Mouse (Mus musculus) forebrain, embryonic 14.5 days (tissue): ENCODE data around the gene Mavs. TPM values are rescaled to one million over a fixed set of nuclear protein-coding genes. Genes with fewer than 3 reads are reported as not detected.
"Not testable (repeated sequence)": the region's sequence is repeated elsewhere in the genome, so short reads cannot be mapped to it uniquely, and the experiment has no call there.

Source experiments
- ATAC-seq: fragments of 200-750 bp; cut with Nextera tagmentation; 2 replicates; pipeline ENCODE4 v1.8.0; 2017; ENCODE audit warnings: mild to moderate bottlenecking, moderate library complexity
- DNase-seq: peaks from one replicate; pipeline ENCODE4 v3.0.0-alpha.2; 2015; ENCODE audit warnings: low spot score
- H3K27ac ChIP-seq: fragments of 300-500 bp; sonication (generic); 2 replicates; pipeline ENCODE4 v1.5.1; 2014; ENCODE audit warnings: low read depth, mild to moderate bottlenecking, control low read depth, low read length, moderate library complexity
- H3K27me3 ChIP-seq: fragments of 300-500 bp; sonication (generic); replicated peaks from 2 replicates; pipeline ENCODE4 v1.6.1; 2014; ENCODE audit warnings: low read length, control low read depth, mixed read lengths; ENCODE audit not compliant: control insufficient read depth, insufficient read depth
- H3K36me3 ChIP-seq: fragments of 300-500 bp; sonication (generic); 2 replicates; pipeline ENCODE4 v1.6.1; 2014; ENCODE audit warnings: low read length, control low read depth; ENCODE audit not compliant: control insufficient read depth, insufficient read depth
- H3K4me1 ChIP-seq: fragments of 300-500 bp; sonication (generic); 2 replicates; pipeline ENCODE4 v1.6.1; 2014; ENCODE audit warnings: antibody characterized with exemption, low read length, control low read depth; ENCODE audit not compliant: control insufficient read depth, insufficient read depth
- H3K4me2 ChIP-seq: fragments of 300-500 bp; sonication (generic); 2 replicates; pipeline ENCODE4 v1.6.1; 2014; ENCODE audit warnings: mild to moderate bottlenecking, control low read depth, low read length
- H3K4me3 ChIP-seq: fragments of 300-500 bp; sonication (generic); 2 replicates; pipeline ENCODE4 v1.5.1; 2014; ENCODE audit warnings: low read depth, low read length, control low read depth
- H3K9ac ChIP-seq: fragments of 300-500 bp; sonication (generic); 2 replicates; pipeline ENCODE4 v1.6.1; 2014; ENCODE audit warnings: mild to moderate bottlenecking, low read length, control low read depth, moderate library complexity
- H3K9me3 ChIP-seq: fragments of 300-500 bp; sonication (generic); replicated peaks from 2 replicates; pipeline ENCODE4 v1.6.1; 2016; ENCODE audit warnings: low read length, control low read depth, mixed read lengths; ENCODE audit not compliant: control insufficient read depth
- WGBS: fragments of 180-500 bp; shearing (Covaris S2); extraction: QIAGEN DNeasy Blood & Tissue Kit; methylation state at CpG from one replicate; pipeline ENCODE4 v1.1.7; 2014; 5-methylcytosine and 5-hydroxymethylcytosine counted together
- polyA plus RNA-seq: library from polyadenylated mRNA; unstranded; fragments of >200 nt; fragmentation: Nextera tagmentation; extraction: Ambion mirVana; gene quantifications from 2 replicates; pipeline ENCODE4 v1.2.1, GENCODE M21; 2014

The Mavs gene
- polyA plus RNA-seq, 1 experiment from 2014 or later, result 6.6 TPM

DNA sequence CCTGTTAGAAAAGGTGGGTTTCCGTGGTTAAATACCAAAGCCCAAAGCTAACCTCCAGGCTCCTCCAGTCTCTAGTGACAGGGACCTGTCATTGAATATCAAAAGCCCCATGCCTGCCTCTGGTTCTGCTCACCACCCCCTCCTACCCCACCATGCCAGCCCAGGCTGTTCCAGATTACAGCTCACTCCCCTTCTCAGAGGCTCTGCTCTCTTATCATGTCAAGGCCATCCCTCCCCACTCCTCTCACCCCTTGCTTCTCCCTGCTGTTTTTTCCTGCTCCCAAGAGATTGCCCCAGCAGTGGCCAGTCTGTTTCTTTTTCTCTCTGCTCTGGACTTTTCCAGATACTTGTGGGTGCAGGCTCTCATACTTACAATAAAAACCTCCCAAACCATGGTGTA, 10.3 kb upstream of the Mavs start:
- H3K4me1 ChIP-seq, result no peaks in the 10 kb centered on the region
- no peak overlapping the region for H3K9ac ChIP-seq
- ATAC-seq (no peak), DNase-seq (no peak)
- H3K4me3 ChIP-seq, result no peak overlapping the region
- H3K36me3 ChIP-seq, result no peaks in the 10 kb centered on the region
- 77% methylated on average over 1 of the region's 1 CpGs for WGBS
- no peak overlapping the region for H3K27ac ChIP-seq
- H3K27me3 ChIP-seq, result no peaks in the 10 kb centered on the region
- no peaks in the 10 kb centered on the region for H3K9me3 ChIP-seq
- H3K4me2 ChIP-seq, result no peak overlapping the region

DNA sequence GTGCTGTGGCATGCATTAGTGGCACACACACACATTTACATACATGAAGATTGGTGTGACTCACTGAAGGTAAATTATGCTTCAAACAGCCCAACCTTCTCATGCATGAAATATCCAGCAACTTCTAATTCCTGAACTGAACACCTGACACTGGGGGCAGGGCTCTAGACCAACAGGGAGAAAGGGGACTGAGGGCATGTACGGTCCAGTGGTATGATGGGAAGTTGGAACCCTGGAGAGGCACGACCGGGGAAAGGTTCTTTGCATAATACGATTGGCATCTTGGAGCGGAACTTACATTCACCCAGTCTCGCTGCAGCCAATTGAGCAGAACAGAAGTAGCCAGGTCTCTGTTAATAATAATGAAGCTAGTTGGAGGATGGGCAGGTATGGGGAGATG, 8.7 kb upstream of the Mavs start:
- H3K4me1 ChIP-seq, result no peaks in the 10 kb centered on the region
- ATAC-seq, result no peak
- no peak overlapping the region for H3K4me3 ChIP-seq
- H3K27ac ChIP-seq, result no peak overlapping the region
- no peak overlapping the region for H3K4me2 ChIP-seq
- DNase-seq, result no peak
- H3K36me3 ChIP-seq, result no peaks in the 10 kb centered on the region
- WGBS, result 77% methylated on average over 6 of the region's 6 CpGs
- no peaks in the 10 kb centered on the region for H3K9me3 ChIP-seq
- no peaks in the 10 kb centered on the region for H3K27me3 ChIP-seq
- no peak overlapping the region for H3K9ac ChIP-seq

DNA sequence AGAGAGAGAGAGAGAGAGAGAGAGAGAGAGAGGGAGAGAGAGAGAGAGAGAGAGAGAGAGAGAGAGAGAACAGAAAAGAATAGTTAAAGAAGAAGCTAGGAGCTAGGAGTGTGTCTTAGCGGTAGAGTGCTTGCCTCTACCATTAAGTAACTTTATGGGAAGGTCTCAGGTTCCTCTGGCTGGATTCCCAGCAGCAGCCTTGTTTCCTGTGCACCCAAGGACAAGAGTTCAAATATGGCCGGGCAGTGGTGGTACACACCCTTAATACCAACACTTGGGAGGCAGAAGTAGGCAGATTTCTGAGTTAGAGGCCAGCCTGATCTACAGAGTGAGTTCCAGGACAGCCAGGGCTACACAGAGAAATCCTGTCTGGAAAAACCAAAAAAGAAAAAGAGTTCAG, 7.2 kb upstream of the Mavs start:
- not testable (repeated sequence) for H3K9ac ChIP-seq, H3K27ac ChIP-seq, H3K27me3 ChIP-seq, H3K36me3 ChIP-seq, H3K4me1 ChIP-seq, ATAC-seq, H3K4me2 ChIP-seq, H3K9me3 ChIP-seq, DNase-seq, H3K4me3 ChIP-seq
- WGBS, result 80% methylated on average over 2 of the region's 2 CpGs

DNA sequence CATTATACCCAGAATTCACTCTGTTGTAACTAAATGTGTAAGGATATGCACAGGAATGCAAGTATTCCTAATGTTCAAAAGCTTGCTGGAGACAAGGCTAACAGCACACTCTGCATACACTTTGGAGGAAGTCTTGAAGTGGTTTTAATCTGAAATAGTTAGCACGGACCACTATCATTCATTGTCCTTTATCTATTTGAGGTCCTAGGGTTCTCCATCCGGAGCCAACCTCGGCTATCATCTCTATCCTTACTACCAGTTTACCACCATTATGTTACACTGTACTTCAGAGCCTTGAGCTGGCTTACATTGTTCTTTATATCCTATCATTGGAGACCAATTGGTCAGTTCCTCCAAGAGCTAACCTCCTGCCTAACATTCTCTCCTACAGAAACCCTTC, 6.6 kb upstream of the Mavs start:
- Histone ChIP-seq H3K27ac (no peak overlapping the region), H3K4me3 (no peak overlapping the region), H3K4me1 (no peaks in the 10 kb centered on the region), H3K27me3 (no peaks in the 10 kb centered on the region), H3K36me3 (no peaks in the 10 kb centered on the region), H3K4me2 (no peak overlapping the region), H3K9me3 (no peaks in the 10 kb centered on the region), H3K9ac (no peak overlapping the region)
- DNase-seq, result no peak
- WGBS, result 90% methylated on average over 3 of the region's 3 CpGs
- no peak for ATAC-seq

DNA sequence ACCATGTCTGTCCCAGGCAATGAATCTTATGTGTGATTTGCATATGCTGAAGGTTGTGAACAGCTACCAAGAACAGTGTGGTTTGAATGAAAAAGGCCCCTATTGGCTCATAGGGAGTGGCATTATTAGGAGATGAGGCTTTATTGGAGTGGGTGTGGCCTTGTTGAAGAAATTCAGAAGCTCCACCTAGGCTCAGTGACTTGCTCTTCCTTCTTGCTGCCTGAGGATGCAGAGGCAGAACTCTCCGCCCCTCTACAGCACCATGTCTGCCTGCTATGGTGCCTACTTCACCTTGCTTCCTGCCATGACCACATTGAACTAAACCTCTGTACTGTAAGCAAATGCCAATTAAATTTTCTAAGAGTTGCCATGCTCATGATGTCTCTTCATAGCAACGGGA, 1.3 kb upstream of the Mavs start:
- no peak overlapping the region for H3K9ac ChIP-seq
- no peak overlapping the region for H3K4me3 ChIP-seq
- H3K4me1 ChIP-seq, result peaks cover 7% of the 10 kb centered on the region; the same call in 1 of the 2 replicates
- ATAC-seq (no peak), DNase-seq (no peak)
- H3K27me3 ChIP-seq, result no peaks in the 10 kb centered on the region
- no peaks in the 10 kb centered on the region for H3K9me3 ChIP-seq
- WGBS, result 86% methylated on average over 2 of the region's 2 CpGs
- H3K27ac ChIP-seq, result no peak overlapping the region
- H3K36me3 ChIP-seq, result no peaks in the 10 kb centered on the region
- H3K4me2 ChIP-seq, result no peak overlapping the region

DNA sequence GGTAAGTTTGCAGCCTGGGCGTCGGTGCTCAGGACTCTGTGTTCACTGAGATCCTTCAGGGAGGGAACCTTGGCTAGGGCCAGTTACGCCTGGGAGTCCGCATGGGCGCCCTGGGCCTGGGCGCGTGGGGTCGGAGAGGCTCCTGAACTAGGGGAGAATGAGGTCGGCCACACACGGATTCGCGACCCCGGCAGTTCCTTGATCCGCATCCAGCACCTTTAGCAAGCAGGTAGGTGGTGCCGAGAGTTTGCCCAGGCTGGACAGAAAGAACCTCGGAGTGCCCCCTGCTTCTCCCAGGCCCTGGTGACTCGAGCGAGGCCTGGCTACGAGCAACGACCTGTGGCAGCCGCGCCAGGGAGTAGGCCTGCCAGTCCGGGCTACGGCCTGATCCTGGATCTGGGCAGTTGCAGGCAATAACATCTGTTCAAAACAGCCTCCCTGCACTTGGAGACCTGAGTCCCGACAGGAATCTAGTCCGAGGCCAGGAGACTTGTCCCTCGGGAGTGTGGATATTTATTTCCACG, 326 bp downstream of the Mavs start:
- ATAC-seq (peak; percentile 24), DNase-seq (no peak)
- WGBS, result 14% methylated on average over 28 of the region's 28 CpGs
- Histone ChIP-seq H3K9ac (peak overlapping the region; percentile 63), H3K4me1 (peaks cover 7% of the 10 kb centered on the region; the same call in 1 of the 2 replicates), H3K27ac (no peak overlapping the region), H3K4me2 (peak overlapping the region; percentile 86), H3K27me3 (no peaks in the 10 kb centered on the region), H3K9me3 (no peaks in the 10 kb centered on the region), H3K4me3 (peak overlapping the region; percentile 45), H3K36me3 (no peaks in the 10 kb centered on the region)

DNA sequence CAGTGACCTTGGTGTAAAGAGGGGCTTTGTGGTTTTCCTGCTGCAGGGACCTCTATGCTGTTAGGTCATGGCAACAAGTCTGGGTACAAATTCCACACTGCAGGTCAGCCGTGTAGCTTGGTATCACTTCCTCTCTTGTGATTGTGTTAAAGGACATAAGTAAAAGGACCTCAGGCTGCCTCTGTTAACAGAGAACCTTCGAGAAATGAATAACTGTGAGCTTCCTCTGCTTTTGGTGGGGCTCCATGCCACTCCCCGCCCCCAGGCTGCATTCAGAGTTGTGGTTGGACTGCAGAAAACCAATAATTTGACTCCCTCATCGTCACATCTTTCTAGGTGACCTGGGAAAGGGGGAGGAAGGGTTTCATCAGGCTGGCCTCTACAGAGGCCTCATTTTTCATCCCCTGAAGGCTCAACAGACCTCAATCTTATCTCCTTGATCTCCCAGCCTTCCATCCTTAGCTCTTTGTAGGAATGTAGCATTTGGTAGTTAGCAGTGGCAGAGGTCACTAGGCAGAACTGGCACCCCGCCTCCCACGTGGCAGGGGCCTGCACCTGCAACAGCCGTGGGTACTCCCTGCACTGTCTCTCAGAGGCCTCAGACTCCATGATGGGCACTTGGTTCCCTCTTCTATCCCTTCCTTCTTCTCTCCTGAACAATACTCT, 1.2 kb downstream of the Mavs start:
- Histone ChIP-seq H3K4me2 (peak overlapping the region; percentile 86), H3K9me3 (no peaks in the 10 kb centered on the region), H3K4me1 (peaks cover 7% of the 10 kb centered on the region; the same call in 1 of the 2 replicates), H3K36me3 (no peaks in the 10 kb centered on the region), H3K9ac (peak overlapping the region; percentile 63; the same call in 1 of the 2 replicates), H3K4me3 (0 out of 2 replicates have a peak overlapping the region, but pooled peaks have one; percentile 45), H3K27ac (no peak overlapping the region), H3K27me3 (no peaks in the 10 kb centered on the region)
- DNase-seq, result no peak
- no peak for ATAC-seq
- WGBS, result 83% methylated on average over 7 of the region's 7 CpGs

DNA sequence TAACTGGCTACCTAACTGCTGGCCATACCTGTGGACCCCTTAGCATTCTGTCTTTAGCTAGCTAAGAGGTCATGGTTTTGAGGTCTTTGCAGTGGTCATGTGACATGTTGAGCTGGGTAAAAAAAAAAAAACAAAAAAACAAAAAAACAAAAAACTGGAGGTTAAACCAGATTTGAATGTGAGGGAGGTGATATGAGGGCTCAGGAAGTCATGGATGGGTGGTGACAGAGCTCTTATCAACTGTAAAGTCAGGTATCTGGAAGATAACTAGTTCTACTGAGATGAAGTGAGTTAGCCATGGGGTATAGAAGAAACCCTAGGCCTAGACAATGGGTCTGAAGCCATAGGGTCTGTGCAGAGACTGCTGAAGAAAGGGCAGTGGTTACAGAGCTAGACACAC, 8.3 kb downstream of the Mavs start:
- ATAC-seq, result no peak
- H3K9ac ChIP-seq, result no peak overlapping the region
- no peak overlapping the region for H3K4me2 ChIP-seq
- H3K4me3 ChIP-seq, result no peak overlapping the region
- no peaks in the 10 kb centered on the region for H3K4me1 ChIP-seq
- H3K36me3 ChIP-seq, result peaks cover 37% of the 10 kb centered on the region
- H3K27ac ChIP-seq, result no peak overlapping the region
- H3K27me3 ChIP-seq, result no peaks in the 10 kb centered on the region
- no peak for DNase-seq
- H3K9me3 ChIP-seq, result no peaks in the 10 kb centered on the region

DNA sequence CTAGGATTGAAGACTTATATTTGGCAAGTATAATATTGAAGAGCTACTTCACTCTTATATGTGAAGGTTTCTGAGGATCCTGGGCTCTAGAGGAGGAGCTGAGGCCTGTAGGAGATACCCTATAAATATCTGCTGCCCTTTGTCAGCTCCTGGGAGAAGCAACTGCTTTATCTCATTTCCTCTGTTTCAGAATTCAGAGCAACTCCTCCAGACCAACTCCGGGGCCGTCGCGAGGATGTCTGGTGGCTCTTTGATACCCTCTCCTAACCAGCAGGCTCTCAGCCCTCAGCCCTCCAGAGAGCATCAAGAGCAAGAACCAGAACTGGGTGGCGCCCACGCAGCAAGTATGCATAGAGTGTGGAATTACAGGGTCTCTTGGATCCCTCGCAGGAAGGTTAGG, 9.1 kb downstream of the Mavs start:
- Histone ChIP-seq H3K36me3 (peaks cover 37% of the 10 kb centered on the region), H3K9ac (no peak overlapping the region), H3K4me2 (no peak overlapping the region), H3K27ac (no peak overlapping the region), H3K9me3 (no peaks in the 10 kb centered on the region), H3K4me1 (no peaks in the 10 kb centered on the region), H3K4me3 (no peak overlapping the region), H3K27me3 (no peaks in the 10 kb centered on the region)
- ATAC-seq, result no peak
- WGBS, result 95% methylated on average over 7 of the region's 7 CpGs
- no peak for DNase-seq
